Mouse (Mus musculus) embryonic facial prominence, embryonic 12.5 days (tissue): ENCODE measurements around the gene Cbx8. TPM values are rescaled to one million over a fixed set of nuclear protein-coding genes. Genes with fewer than 3 reads are reported as not detected.

Source experiments
- ATAC-seq: fragments of 200-750 bp; cut with Nextera tagmentation; 2 replicates; pipeline ENCODE4 v1.8.0; 2017; ENCODE audit not compliant: insufficient number of reproducible peaks, insufficient read depth, low FRiP score, low TSS enrichment
- H3K27ac ChIP-seq: fragments of 300-500 bp; sonication (generic); 2 replicates; pipeline ENCODE4 v1.5.1; 2016; ENCODE audit warnings: mild to moderate bottlenecking
- H3K27me3 ChIP-seq: fragments of 300-500 bp; sonication (generic); 2 replicates; pipeline ENCODE4 v1.6.1; 2016; ENCODE audit warnings: mild to moderate bottlenecking, moderate library complexity
- H3K36me3 ChIP-seq: fragments of 300-500 bp; sonication (generic); 2 replicates; pipeline ENCODE4 v1.6.1; 2016; ENCODE audit warnings: mild to moderate bottlenecking
- H3K4me1 ChIP-seq: fragments of 300-500 bp; sonication (generic); 2 replicates; pipeline ENCODE4 v1.6.1; 2016
- H3K4me2 ChIP-seq: fragments of 300-500 bp; sonication (generic); replicated peaks from 2 replicates; pipeline ENCODE4 v1.6.1; 2016; ENCODE audit warnings: mild to moderate bottlenecking, moderate library complexity
- H3K4me3 ChIP-seq: fragments of 300-500 bp; sonication (generic); 2 replicates; pipeline ENCODE4 v1.5.1; 2016; ENCODE audit warnings: mild to moderate bottlenecking
- H3K9ac ChIP-seq: fragments of 300-500 bp; sonication (generic); 2 replicates; pipeline ENCODE4 v1.6.1; 2016; ENCODE audit warnings: mild to moderate bottlenecking, moderate library complexity
- H3K9me3 ChIP-seq: fragments of 300-500 bp; sonication (generic); 2 replicates; pipeline ENCODE4 v1.6.1; 2016; ENCODE audit warnings: mild to moderate bottlenecking, moderate library complexity
- WGBS: fragments of 180-500 bp; shearing (Covaris S2); methylation state at CpG from one replicate; pipeline ENCODE4 v1.1.7; 2016; 5-methylcytosine and 5-hydroxymethylcytosine counted together
- polyA plus RNA-seq: library from polyadenylated mRNA; unstranded; fragments of >200 nt; fragmentation: Nextera tagmentation; extraction: Ambion mirVana; gene quantifications from 2 replicates; pipeline ENCODE4 v1.2.1, GENCODE M21; 2016

Cbx8 gene
- polyA plus RNA-seq, 1 experiment from 2014 or later: 9.4 TPM

GRCm38 (mm10) chr11:119073876-119074433 is 33.2 kb upstream of the Cbx8 start:
- no peak overlapping the region for H3K4me3 ChIP-seq
- H3K36me3 ChIP-seq: no peaks in the 10 kb centered on the region
- peaks cover 29% of the 10 kb centered on the region; the same call in 1 of the 2 replicates for H3K27me3 ChIP-seq
- H3K9me3 ChIP-seq: 0 out of 2 replicates have a peak, but pooled peaks cover 7% of the 10 kb centered on the region
- no peak overlapping the region for H3K4me2 ChIP-seq
- 60% methylated on average over 6 of the region's 6 CpGs for WGBS
- peaks cover 27% of the 10 kb centered on the region for H3K4me1 ChIP-seq
- H3K27ac ChIP-seq: no peak overlapping the region
- H3K9ac ChIP-seq: no peak overlapping the region; the same call in 1 of the 2 replicates
- ATAC-seq: no peak

- Histone ChIP-seq H3K27me3 (peaks cover 22% of the 10 kb centered on the region; the same call in 1 of the 2 replicates), H3K9me3 (0 out of 2 replicates have a peak, but pooled peaks cover 7% of the 10 kb centered on the region), H3K4me2 (no peak overlapping the region), H3K4me3 (no peak overlapping the region), H3K36me3 (no peaks in the 10 kb centered on the region), H3K4me1 (peaks cover 17% of the 10 kb centered on the region), H3K9ac (no peak overlapping the region), H3K27ac (no peak overlapping the region)
- ATAC-seq: no peak
- 71% methylated on average over 6 of the region's 6 CpGs for WGBS
Measured at GRCm38 (mm10) chr11:119072986-119073385, 32.2 kb upstream of the Cbx8 start.

- ATAC-seq: no peak
- Histone ChIP-seq H3K4me2 (no peak overlapping the region), H3K36me3 (no peaks in the 10 kb centered on the region), H3K9ac (no peak overlapping the region), H3K4me1 (peaks cover 16% of the 10 kb centered on the region), H3K9me3 (0 out of 2 replicates have a peak, but pooled peaks cover 7% of the 10 kb centered on the region), H3K4me3 (no peak overlapping the region), H3K27me3 (peaks cover 22% of the 10 kb centered on the region; the same call in 1 of the 2 replicates), H3K27ac (no peak overlapping the region)
- WGBS: 86% methylated on average over 7 of the region's 7 CpGs
Measured at GRCm38 (mm10) chr11:119072239-119072638, 31.5 kb upstream of the Cbx8 start.

GRCm38 (mm10) chr11:119066841-119067240 is 26.1 kb upstream of the Cbx8 start:
- H3K27me3 ChIP-seq: peaks cover 25% of the 10 kb centered on the region
- no peak overlapping the region for H3K4me2 ChIP-seq
- no peaks in the 10 kb centered on the region for H3K36me3 ChIP-seq
- ATAC-seq: no peak
- no peaks in the 10 kb centered on the region for H3K4me1 ChIP-seq
- no peak overlapping the region for H3K4me3 ChIP-seq
- no peak overlapping the region for H3K27ac ChIP-seq
- 0 out of 2 replicates have a peak, but pooled peaks cover 7% of the 10 kb centered on the region for H3K9me3 ChIP-seq
- no peak overlapping the region for H3K9ac ChIP-seq
- whole genome bisulfite sequencing: 73% methylated on average over 8 of the region's 8 CpGs

GRCm38 (mm10) chr11:119059256-119059655 is 18.5 kb upstream of the Cbx8 start:
- Histone ChIP-seq H3K4me2 (0 out of 2 replicates have a peak overlapping the region, but pooled peaks have one; percentile 33), H3K9me3 (no peaks in the 10 kb centered on the region), H3K27ac (no peak overlapping the region), H3K27me3 (peaks cover 82% of the 10 kb centered on the region), H3K36me3 (no peaks in the 10 kb centered on the region), H3K4me1 (peaks cover 23% of the 10 kb centered on the region), H3K9ac (no peak overlapping the region), H3K4me3 (0 out of 2 replicates have a peak overlapping the region, but pooled peaks have one; percentile 17)
- ATAC-seq: no peak
- WGBS: 6% methylated on average over 3 of the region's 3 CpGs

- Histone ChIP-seq H3K9ac (no peak overlapping the region), H3K4me3 (peak overlapping the region; percentile 17), H3K27ac (no peak overlapping the region), H3K4me2 (peak overlapping the region; percentile 33), H3K4me1 (peaks cover 30% of the 10 kb centered on the region), H3K27me3 (peaks cover 84% of the 10 kb centered on the region), H3K36me3 (no peaks in the 10 kb centered on the region), H3K9me3 (no peaks in the 10 kb centered on the region)
- ATAC-seq: no peak
- 2% methylated on average over 58 of the region's 58 CpGs for WGBS
Measured at GRCm38 (mm10) chr11:119058041-119058995, 17.5 kb upstream of the Cbx8 start.

- peak overlapping the region; percentile 86 for H3K9ac ChIP-seq
- no peak for ATAC-seq
- 2% methylated on average over 9 of the region's 9 CpGs for WGBS
- no peaks in the 10 kb centered on the region for H3K36me3 ChIP-seq
- peaks cover 38% of the 10 kb centered on the region for H3K4me1 ChIP-seq
- no peaks in the 10 kb centered on the region for H3K9me3 ChIP-seq
- peak overlapping the region; percentile 95 for H3K4me2 ChIP-seq
- H3K27me3 ChIP-seq: peaks cover 80% of the 10 kb centered on the region
- peak overlapping the region; percentile 51 for H3K4me3 ChIP-seq
- no peak overlapping the region for H3K27ac ChIP-seq
Measured at GRCm38 (mm10) chr11:119057291-119057690, 16.5 kb upstream of the Cbx8 start.

GRCm38 (mm10) chr11:119056301-119057211 is 15.8 kb upstream of the Cbx8 start:
- ATAC-seq: no peak
- Histone ChIP-seq H3K27ac (peak overlapping the region; percentile 46; the same call in 1 of the 2 replicates), H3K36me3 (no peaks in the 10 kb centered on the region), H3K27me3 (peaks cover 80% of the 10 kb centered on the region), H3K9me3 (no peaks in the 10 kb centered on the region), H3K4me2 (peak overlapping the region; percentile 95), H3K4me1 (peaks cover 41% of the 10 kb centered on the region), H3K9ac (peak overlapping the region; percentile 86), H3K4me3 (peak overlapping the region; percentile 51)
- WGBS: under 1% methylated on average over 65 of the region's 65 CpGs

GRCm38 (mm10) chr11:119055571-119056131 is 14.9 kb upstream of the Cbx8 start:
- Histone ChIP-seq H3K27ac (no peak overlapping the region), H3K9ac (no peak overlapping the region), H3K4me2 (peak overlapping the region; percentile 95), H3K9me3 (no peaks in the 10 kb centered on the region), H3K4me3 (peak overlapping the region; percentile 51), H3K4me1 (peaks cover 41% of the 10 kb centered on the region), H3K36me3 (no peaks in the 10 kb centered on the region), H3K27me3 (peaks cover 80% of the 10 kb centered on the region)
- under 1% methylated on average over 32 of the region's 32 CpGs for WGBS
- ATAC-seq: no peak

GRCm38 (mm10) chr11:119054351-119055345 is 13.9 kb upstream of the Cbx8 start:
- ATAC-seq: no peak
- Histone ChIP-seq H3K36me3 (no peaks in the 10 kb centered on the region), H3K9ac (0 out of 2 replicates have a peak overlapping the region, but pooled peaks have one; percentile 51), H3K4me1 (peaks cover 41% of the 10 kb centered on the region), H3K27ac (no peak overlapping the region), H3K9me3 (no peaks in the 10 kb centered on the region), H3K4me3 (peak overlapping the region; percentile 35; the same call in 1 of the 2 replicates), H3K27me3 (peaks cover 80% of the 10 kb centered on the region), H3K4me2 (peak overlapping the region; percentile 78)
- WGBS: 1% methylated on average over 47 of the region's 47 CpGs
